Mouse (Mus musculus): Measurements from ENCODE around the gene S100a7a. TPM values are rescaled to one million over a fixed set of nuclear protein-coding genes. Genes with fewer than 3 reads are reported as not detected.
A peak's percentile ranks its signal among the peaks of the same experiment; 100 is the strongest.

Gene S100a7a
- 0.07 and 0.08 TPM in 2 replicates for polyA plus RNA-seq (2012; rRNA removed)

DNA sequence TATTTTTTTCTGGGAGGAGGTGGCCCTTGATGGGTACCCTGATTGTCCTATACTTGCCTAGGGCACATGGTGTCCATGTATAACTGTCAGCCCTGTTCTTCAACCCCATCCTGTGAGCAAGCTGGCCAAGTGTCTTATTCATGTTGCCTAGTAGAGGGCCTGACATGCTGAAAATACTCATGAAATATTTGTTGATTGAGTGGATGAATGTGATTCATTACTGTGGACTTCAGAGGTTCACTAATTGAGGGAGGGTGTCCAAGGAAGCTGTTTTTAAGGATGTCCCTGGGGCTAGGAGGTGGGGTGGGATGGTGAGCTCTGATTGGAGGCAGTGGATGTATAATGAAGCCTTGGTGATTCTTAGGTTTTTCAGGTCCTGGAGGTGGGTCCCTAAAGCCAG is at the start of gene S100a7a:
TSS of gene S100a7a (plus strand) at position 301 of the 400 bp plus-strand sequence.
- no peak for DNase-seq (ENCODE audit: low read depth in 1 of 2, low spot score in 2 of 2)
- Histone ChIP-seq H3K4me3 (ENCODE audit: extremely low read depth, insufficient read depth, insufficient read length) (no peak within 1 kb of the TSS), H3K27me3 (ENCODE audit: control insufficient read depth, insufficient read depth, low read length) (no peaks in the 10 kb centered on the region), H3K36me3 (ENCODE audit: control insufficient read depth, insufficient read depth, low read length) (no peaks in the 10 kb centered on the region), H3K4me1 (ENCODE audit: control insufficient read depth, insufficient read depth, insufficient read length) (no peaks in the 10 kb centered on the region), H3K27ac (ENCODE audit: insufficient read depth, low read length) (no peak within 1 kb of the TSS)
- TF ChIP-seq CTCF (IDR thresholded peaks at IDR 0.05; ENCODE audit: extremely low read depth, insufficient read depth, insufficient read length, insufficient replicate concordance) (no peak), POLR2A (IDR thresholded peaks at IDR 0.05; ENCODE audit: low read depth, low read length) (no peak)

DNA sequence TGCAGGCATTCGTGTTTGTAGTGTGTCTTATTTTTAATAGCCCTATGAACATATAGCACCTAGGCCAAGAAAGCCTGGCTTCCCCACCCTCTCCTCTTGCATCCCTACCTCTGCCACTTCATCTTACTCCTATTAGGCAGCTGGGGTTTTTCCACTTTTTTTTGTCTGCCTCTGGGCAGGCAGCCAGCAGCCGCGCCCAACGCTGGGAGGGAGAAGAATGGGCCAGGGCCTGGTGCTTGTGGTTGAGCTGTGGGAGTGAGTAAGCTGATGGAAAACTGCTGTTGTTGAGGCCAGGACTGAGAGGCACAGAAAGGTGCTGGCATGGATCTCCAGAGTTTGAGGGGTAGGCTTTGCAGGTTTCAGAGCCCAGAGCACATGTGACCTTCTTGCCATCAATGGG is 49.4 kb upstream of the S100a7a start:
- 30% methylated on average over 4 of the region's 4 CpGs for WGBS
- H3K4me1 ChIP-seq (ENCODE audit: control insufficient read depth, insufficient read depth, insufficient read length), result peaks cover 11% of the 10 kb centered on the region; the same call in 1 of the 2 replicates
- DNase-seq (ENCODE audit: low read depth in 1 of 2, low spot score in 2 of 2), result no peak

DNA sequence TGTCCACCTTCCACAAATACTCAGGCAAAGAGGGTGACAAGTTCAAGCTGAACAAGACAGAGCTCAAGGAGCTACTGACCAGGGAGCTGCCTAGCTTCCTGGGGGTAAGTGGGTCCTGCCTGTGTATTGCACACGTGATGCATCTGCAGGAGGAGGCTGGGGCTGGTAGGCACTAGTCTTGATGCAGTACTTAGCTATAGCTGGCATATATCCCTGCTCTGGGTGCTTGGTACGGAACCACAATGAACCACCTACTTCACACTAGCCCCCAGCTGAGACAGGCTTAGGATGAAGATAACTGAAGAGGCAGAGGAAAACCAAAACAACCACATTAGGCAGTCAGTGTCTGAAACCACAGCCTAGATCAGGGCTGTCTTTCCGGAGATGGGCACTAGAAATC is 48.8 kb upstream of the S100a7a start:
- TF ChIP-seq CTCF (IDR thresholded peaks at IDR 0.05; ENCODE audit: extremely low read depth, insufficient read depth, insufficient read length, insufficient replicate concordance), result no peak
- TF ChIP-seq POLR2A (IDR thresholded peaks at IDR 0.05; ENCODE audit: low read depth, low read length), result no peak
- no peak for DNase-seq (ENCODE audit: low read depth in 1 of 2, low spot score in 2 of 2)
- Histone ChIP-seq H3K27ac (ENCODE audit: insufficient read depth, low read length) (no peak overlapping the region), H3K4me3 (ENCODE audit: extremely low read depth, insufficient read depth, insufficient read length) (no peak overlapping the region), H3K4me1 (ENCODE audit: control insufficient read depth, insufficient read depth, insufficient read length) (peaks cover 11% of the 10 kb centered on the region; the same call in 1 of the 2 replicates), H3K27me3 (ENCODE audit: control insufficient read depth, insufficient read depth, low read length) (no peaks in the 10 kb centered on the region), H3K36me3 (ENCODE audit: control insufficient read depth, insufficient read depth, low read length) (no peaks in the 10 kb centered on the region)
- 23% methylated on average over 3 of the region's 3 CpGs for WGBS

More for the DNA sequence above, 49.4 kb upstream of the S100a7a start:
- TF ChIP-seq CTCF (IDR thresholded peaks at IDR 0.05; ENCODE audit: extremely low read depth, insufficient read depth, insufficient read length, insufficient replicate concordance), result no peak
- no peak for TF ChIP-seq POLR2A (IDR thresholded peaks at IDR 0.05; ENCODE audit: low read depth, low read length)
- no peaks in the 10 kb centered on the region for H3K36me3 ChIP-seq (ENCODE audit: control insufficient read depth, insufficient read depth, low read length)
- 0 out of 2 replicates have a peak overlapping the region, but pooled peaks have one; percentile 1 for H3K4me3 ChIP-seq (ENCODE audit: extremely low read depth, insufficient read depth, insufficient read length)
- no peaks in the 10 kb centered on the region for H3K27me3 ChIP-seq (ENCODE audit: control insufficient read depth, insufficient read depth, low read length)
- no peak overlapping the region for H3K27ac ChIP-seq (ENCODE audit: insufficient read depth, low read length)

DNA sequence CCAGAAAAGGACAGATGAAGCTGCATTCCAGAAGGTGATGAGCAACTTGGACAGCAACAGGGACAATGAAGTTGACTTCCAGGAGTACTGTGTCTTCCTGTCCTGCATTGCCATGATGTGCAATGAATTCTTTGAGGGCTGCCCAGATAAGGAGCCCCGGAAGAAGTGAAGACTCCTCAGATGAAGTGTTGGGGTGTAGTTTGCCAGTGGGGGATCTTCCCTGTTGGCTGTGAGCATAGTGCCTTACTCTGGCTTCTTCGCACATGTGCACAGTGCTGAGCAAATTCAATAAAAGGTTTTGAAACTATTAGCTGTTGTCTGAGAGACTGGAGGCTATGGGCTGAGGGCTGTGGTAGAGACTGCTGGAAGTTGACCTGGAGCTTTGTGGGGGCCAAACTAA is 48.1 kb upstream of the S100a7a start:
- Histone ChIP-seq H3K4me1 (ENCODE audit: control insufficient read depth, insufficient read depth, insufficient read length) (peaks cover 11% of the 10 kb centered on the region; the same call in 1 of the 2 replicates), H3K4me3 (ENCODE audit: extremely low read depth, insufficient read depth, insufficient read length) (no peak overlapping the region)
- 75% methylated on average over 2 of the region's 2 CpGs for WGBS

DNA sequence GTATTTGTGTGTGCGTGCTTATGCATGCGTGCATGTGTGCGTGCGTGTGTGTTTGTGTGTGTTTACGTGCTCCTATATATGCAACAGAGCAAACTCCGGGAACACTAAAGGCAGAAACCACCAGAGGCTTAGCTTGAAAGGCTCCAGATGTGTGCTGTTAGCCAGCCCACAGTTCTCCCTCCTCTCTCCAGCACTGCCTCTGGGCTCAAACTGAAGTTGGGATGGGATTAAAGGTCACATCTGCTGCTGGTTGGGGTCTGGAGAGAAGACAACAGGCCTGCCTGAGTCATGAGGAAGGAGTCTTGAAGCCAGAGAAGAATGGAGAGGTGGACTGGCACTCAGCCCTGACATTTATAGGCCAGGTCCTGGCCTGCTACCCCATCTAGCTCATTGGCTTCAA is 47.6 kb upstream of the S100a7a start:
- 90% methylated on average over 6 of the region's 6 CpGs for WGBS
- no peak for TF ChIP-seq CTCF (IDR thresholded peaks at IDR 0.05; ENCODE audit: extremely low read depth, insufficient read depth, insufficient read length, insufficient replicate concordance)
- no peak for TF ChIP-seq POLR2A (IDR thresholded peaks at IDR 0.05; ENCODE audit: low read depth, low read length)

More for the DNA sequence above, 48.1 kb upstream of the S100a7a start:
- Histone ChIP-seq H3K36me3 (ENCODE audit: control insufficient read depth, insufficient read depth, low read length) (no peaks in the 10 kb centered on the region), H3K27me3 (ENCODE audit: control insufficient read depth, insufficient read depth, low read length) (no peaks in the 10 kb centered on the region), H3K27ac (ENCODE audit: insufficient read depth, low read length) (no peak overlapping the region)
- DNase-seq (ENCODE audit: low read depth in 1 of 2, low spot score in 2 of 2), result no peak
- TF ChIP-seq CTCF (IDR thresholded peaks at IDR 0.05; ENCODE audit: extremely low read depth, insufficient read depth, insufficient read length, insufficient replicate concordance), result no peak
- TF ChIP-seq POLR2A (IDR thresholded peaks at IDR 0.05; ENCODE audit: low read depth, low read length), result no peak

DNA sequence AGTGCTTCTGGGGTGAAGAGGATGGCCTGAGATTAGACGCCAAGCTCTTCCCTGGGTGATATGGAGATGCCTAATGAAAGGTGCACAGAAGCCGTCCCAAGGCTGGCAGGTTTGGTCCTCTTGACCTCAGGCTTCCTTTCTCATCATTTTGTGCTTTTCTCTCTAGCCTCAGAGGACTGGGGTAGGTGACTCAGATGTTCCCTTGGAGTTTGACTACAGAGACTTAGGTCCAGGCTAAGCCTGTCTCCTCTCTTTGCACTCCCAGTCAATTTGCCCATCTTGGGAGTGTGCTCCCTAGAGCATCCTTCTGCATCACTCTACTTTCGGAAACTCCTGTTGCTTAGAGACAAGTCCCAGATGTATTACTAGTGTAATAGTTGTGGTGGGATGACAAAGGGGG is 46.5 kb upstream of the S100a7a start:
- WGBS, result 94% methylated on average over 3 of the region's 3 CpGs
- Histone ChIP-seq H3K27ac (ENCODE audit: insufficient read depth, low read length) (no peak overlapping the region), H3K27me3 (ENCODE audit: control insufficient read depth, insufficient read depth, low read length) (no peaks in the 10 kb centered on the region), H3K4me1 (ENCODE audit: control insufficient read depth, insufficient read depth, insufficient read length) (peaks cover 17% of the 10 kb centered on the region; the same call in 1 of the 2 replicates), H3K4me3 (ENCODE audit: extremely low read depth, insufficient read depth, insufficient read length) (no peak overlapping the region), H3K36me3 (ENCODE audit: control insufficient read depth, insufficient read depth, low read length) (no peaks in the 10 kb centered on the region)
- DNase-seq (ENCODE audit: low read depth in 1 of 2, low spot score in 2 of 2), result no peak
- no peak for TF ChIP-seq POLR2A (IDR thresholded peaks at IDR 0.05; ENCODE audit: low read depth, low read length)
- TF ChIP-seq CTCF (IDR thresholded peaks at IDR 0.05; ENCODE audit: extremely low read depth, insufficient read depth, insufficient read length, insufficient replicate concordance), result no peak

More for the DNA sequence above, 47.6 kb upstream of the S100a7a start:
- H3K27me3 ChIP-seq (ENCODE audit: control insufficient read depth, insufficient read depth, low read length), result no peaks in the 10 kb centered on the region
- no peak overlapping the region for H3K27ac ChIP-seq (ENCODE audit: insufficient read depth, low read length)
- peaks cover 11% of the 10 kb centered on the region; the same call in 1 of the 2 replicates for H3K4me1 ChIP-seq (ENCODE audit: control insufficient read depth, insufficient read depth, insufficient read length)
- H3K36me3 ChIP-seq (ENCODE audit: control insufficient read depth, insufficient read depth, low read length), result no peaks in the 10 kb centered on the region
- no peak for DNase-seq (ENCODE audit: low read depth in 1 of 2, low spot score in 2 of 2)
- H3K4me3 ChIP-seq (ENCODE audit: extremely low read depth, insufficient read depth, insufficient read length), result no peak overlapping the region

DNA sequence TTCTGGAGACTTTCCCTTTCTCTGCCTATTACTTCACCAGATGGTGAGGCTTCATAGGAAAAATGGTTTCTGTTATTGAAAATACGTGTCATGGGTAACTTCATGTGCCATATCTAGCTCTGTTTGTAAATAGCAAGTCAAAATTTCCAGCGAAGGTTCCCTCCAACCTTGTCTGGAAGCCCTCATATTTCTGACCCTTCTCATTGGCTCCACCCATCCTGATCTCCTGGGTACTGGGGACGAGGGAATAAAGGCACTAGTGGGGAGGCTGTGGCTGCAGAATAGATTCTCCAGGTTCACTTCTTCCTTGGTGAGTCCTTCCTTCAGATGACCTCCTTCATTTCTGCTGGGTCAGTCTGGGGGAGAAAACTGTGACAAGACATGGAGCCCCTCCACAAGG is 45.6 kb upstream of the S100a7a start, which contains the start of gene S100a5:
TSS of gene S100a5 (plus strand) at position 301 of the 400 bp plus-strand sequence.
- DNase-seq (ENCODE audit: low read depth in 1 of 2, low spot score in 2 of 2), result no peak
- Histone ChIP-seq H3K36me3 (ENCODE audit: control insufficient read depth, insufficient read depth, low read length) (no peaks in the 10 kb centered on the region), H3K27ac (ENCODE audit: insufficient read depth, low read length) (0 out of 2 replicates have a peak within 1 kb of the TSS, but pooled peaks have one; percentile 5), H3K27me3 (ENCODE audit: control insufficient read depth, insufficient read depth, low read length) (no peaks in the 10 kb centered on the region), H3K4me1 (ENCODE audit: control insufficient read depth, insufficient read depth, insufficient read length) (peaks cover 18% of the 10 kb centered on the region; the same call in 1 of the 2 replicates), H3K4me3 (ENCODE audit: extremely low read depth, insufficient read depth, insufficient read length) (no peak within 1 kb of the TSS)
- WGBS, result 67% methylated on average over 3 of the region's 3 CpGs
- TF ChIP-seq CTCF (IDR thresholded peaks at IDR 0.05; ENCODE audit: extremely low read depth, insufficient read depth, insufficient read length, insufficient replicate concordance) (no peak), POLR2A (IDR thresholded peaks at IDR 0.05; ENCODE audit: low read depth, low read length) (no peak)

Data from spleen, adult 2 months (tissue).